9 mouse cellular contexts compared by ENCODE assay signal in genomic region chr5:112001742-112002701, GRCm38 (mm10).
DNase-seq lines count a peak whose midpoint lies in the region; ATAC-seq lines count a peak whose summit lies in the region.
"Had no signal": no experiment of that assay in that cellular context is flagged by ENCODE, and none has a peak within 500 bp of the region (broad histone marks: within the 10 kb centered on the region; RNA-seq: fewer than 3 reads in every experiment).

No protein-coding gene starts in this region.

- peak; percentile 84 for ATAC-seq in hindbrain, embryonic 13.5 days (ENCODE audit: low FRiP score)
- ATAC-seq in midbrain, embryonic 11.5 days (ENCODE audit: low FRiP score): peak; percentile 80
- no peak for ATAC-seq in cerebellum, adult (ENCODE audit: insufficient number of reproducible peaks, low FRiP score, low TSS enrichment)

- peak; percentile 19 for DNase-seq in R1 (ENCODE audit: low read depth, low spot score)
- peak; percentile 85 for DNase-seq in embryo, embryonic 10 days (ENCODE audit: low spot score)
- peak; percentile 88 for DNase-seq in midbrain, embryonic 11.5 days (ENCODE audit: low spot score, missing footprints)
- no peak for DNase-seq in layer of hippocampus, adult 11-12 months (ENCODE audit: low spot score)
- DNase-seq in thymus, postnatal 25 days: no peak
- DNase-seq in left cerebral cortex, adult 11 months (ENCODE audit: low spot score): no peak

- H3K4me2 ChIP-seq in hindbrain, embryonic 13.5 days: peak overlapping the region; percentile 32
- H3K4me2 ChIP-seq in midbrain, embryonic 11.5 days: no peak overlapping the region
- H3K4me2 ChIP-seq: limb, embryonic 15.5 days had no signal

- H3K27ac ChIP-seq in hindbrain, embryonic 13.5 days: peak overlapping the region; percentile 91
- H3K27ac ChIP-seq in midbrain, embryonic 11.5 days (ENCODE audit: low read depth, low read length): peak overlapping the region; percentile 21; the same call in 1 of the 2 replicates
- H3K27ac ChIP-seq: limb, embryonic 15.5 days had no signal

- H3K4me3 ChIP-seq in hindbrain, embryonic 13.5 days: no peak overlapping the region
- no peak overlapping the region for H3K4me3 ChIP-seq in midbrain, embryonic 11.5 days (ENCODE audit: low read depth, low read length)
- H3K4me3 ChIP-seq: limb, embryonic 15.5 days had no signal

- 8% methylated on average over 32 of the region's 32 CpGs for WGBS in hindbrain, embryonic 13.5 days
- WGBS in midbrain, embryonic 11.5 days: 15% methylated on average over 32 of the region's 32 CpGs

- peak overlapping the region; percentile 24; the same call in 1 of the 2 replicates for H3K9ac ChIP-seq in hindbrain, embryonic 13.5 days
- H3K9ac ChIP-seq in midbrain, embryonic 11.5 days (ENCODE audit: low read length): no peak overlapping the region
- H3K9ac ChIP-seq: limb, embryonic 15.5 days had no signal

- H3K27me3 ChIP-seq in hindbrain, embryonic 13.5 days: peaks cover 13% of the 10 kb centered on the region; the same call in 1 of the 2 replicates
- no peaks in the 10 kb centered on the region; the same call in 1 of the 2 replicates for H3K27me3 ChIP-seq in midbrain, embryonic 11.5 days (ENCODE audit: control insufficient read depth, insufficient read depth, low read length)

- H3K4me1 ChIP-seq in hindbrain, embryonic 13.5 days (replicated peaks): peaks cover 34% of the 10 kb centered on the region
- peaks cover 13% of the 10 kb centered on the region; the same call in 1 of the 2 replicates for H3K4me1 ChIP-seq in midbrain, embryonic 11.5 days (ENCODE audit: control insufficient read depth, insufficient read depth, low read length)

- no peaks in the 10 kb centered on the region for H3K36me3 ChIP-seq in hindbrain, embryonic 13.5 days
- H3K36me3 ChIP-seq in midbrain, embryonic 11.5 days (ENCODE audit: control insufficient read depth, insufficient read depth, low read length): no peaks in the 10 kb centered on the region
- H3K36me3 ChIP-seq: limb, embryonic 15.5 days had no signal

- H3K9me3 ChIP-seq in hindbrain, embryonic 13.5 days: peaks cover 5% of the 10 kb centered on the region; the same call in 1 of the 2 replicates
- peaks cover 4% of the 10 kb centered on the region; the same call in 1 of the 2 replicates for H3K9me3 ChIP-seq in midbrain, embryonic 11.5 days (ENCODE audit: control insufficient read depth, low read length)
- H3K9me3 ChIP-seq: limb, embryonic 15.5 days had no signal

Comparison
In these comparisons a context has a peak if more than half of its experiments do, and no peak if none do; other contexts are left out.
1. DNase-seq: peak in R1 (single experiment), embryo, embryonic 10 days (single experiment) and midbrain, embryonic 11.5 days (single experiment); none in layer of hippocampus, adult 11-12 months (single experiment), thymus, postnatal 25 days (single experiment) and left cerebral cortex, adult 11 months (single experiment).